18 mouse cellular contexts compared by ENCODE assay signal in genomic region chr12:111153946-111154345, GRCm38 (mm10). TPM values are rescaled to one million over a fixed set of nuclear protein-coding genes. Genes with fewer than 3 reads are reported as not detected.
DNase-seq lines count a peak whose midpoint lies in the region; ATAC-seq and TF ChIP-seq lines count a peak whose summit lies in the region.
"Had no signal": no experiment of that assay in that cellular context is flagged by ENCODE, and none has a peak within 500 bp of the region (broad histone marks: within the 10 kb centered on the region; RNA-seq: fewer than 3 reads in every experiment).

No protein-coding gene starts in this region.

- H3K9me3 ChIP-seq in kidney, postnatal 0 days (replicated peaks; ENCODE audit: low read length) = no peaks in the 10 kb centered on the region
- no peaks in the 10 kb centered on the region for H3K9me3 ChIP-seq in lung, embryonic 14.5 days (ENCODE audit: low read depth, low read length)
- no peaks in the 10 kb centered on the region for H3K9me3 ChIP-seq in midbrain, embryonic 14.5 days (ENCODE audit: control insufficient read depth, low read length)
- H3K9me3 ChIP-seq in midbrain, embryonic 13.5 days = no peaks in the 10 kb centered on the region
- H3K9me3 ChIP-seq in limb, embryonic 14.5 days (ENCODE audit: control insufficient read depth, low read length) = no peaks in the 10 kb centered on the region
- H3K9me3 ChIP-seq: embryonic facial prominence, embryonic 10.5 days; forebrain, embryonic 13.5 days; forebrain, embryonic 15.5 days had no signal

- no peaks in the 10 kb centered on the region for H3K4me1 ChIP-seq in kidney, postnatal 0 days (replicated peaks; ENCODE audit: insufficient read depth, low read length)
- no peaks in the 10 kb centered on the region; the same call in 1 of the 2 replicates for H3K4me1 ChIP-seq in lung, embryonic 14.5 days (ENCODE audit: insufficient read depth)
- no peaks in the 10 kb centered on the region for H3K4me1 ChIP-seq in midbrain, embryonic 14.5 days (ENCODE audit: control insufficient read depth, insufficient read depth, low read length)
- H3K4me1 ChIP-seq in midbrain, embryonic 13.5 days (replicated peaks) = peaks cover 7% of the 10 kb centered on the region; the same call in 1 of the 2 replicates
- peaks cover 15% of the 10 kb centered on the region for H3K4me1 ChIP-seq in limb, embryonic 14.5 days (ENCODE audit: control insufficient read depth, insufficient read depth, low read length)

- no peak overlapping the region for H3K4me2 ChIP-seq in kidney, postnatal 0 days (ENCODE audit: low read length)
- no peak overlapping the region for H3K4me2 ChIP-seq in lung, embryonic 14.5 days
- no peak overlapping the region for H3K4me2 ChIP-seq in midbrain, embryonic 14.5 days (ENCODE audit: low read length)
- no peak overlapping the region for H3K4me2 ChIP-seq in midbrain, embryonic 13.5 days (replicated peaks)
- no peak overlapping the region for H3K4me2 ChIP-seq in limb, embryonic 14.5 days (replicated peaks; ENCODE audit: low read depth, low read length, severe bottlenecking)
- H3K4me2 ChIP-seq: embryonic facial prominence, embryonic 12.5 days; forebrain, embryonic 13.5 days; forebrain, embryonic 15.5 days had no signal

- 37% methylated on average over 5 of the region's 5 CpGs for WGBS in kidney, postnatal 0 days
- 54% methylated on average over 5 of the region's 5 CpGs for WGBS in lung, embryonic 14.5 days
- 74% methylated on average over 5 of the region's 5 CpGs for WGBS in midbrain, embryonic 14.5 days
- WGBS in midbrain, embryonic 13.5 days = 72% methylated on average over 5 of the region's 5 CpGs
- 29% methylated on average over 5 of the region's 5 CpGs for WGBS in limb, embryonic 14.5 days

- no peaks in the 10 kb centered on the region for H3K36me3 ChIP-seq in kidney, postnatal 0 days (ENCODE audit: insufficient read depth, low read length)
- no peaks in the 10 kb centered on the region for H3K36me3 ChIP-seq in lung, embryonic 14.5 days (ENCODE audit: insufficient read depth)
- H3K36me3 ChIP-seq in midbrain, embryonic 14.5 days (ENCODE audit: control insufficient read depth, insufficient read depth, low read length) = no peaks in the 10 kb centered on the region
- no peaks in the 10 kb centered on the region for H3K36me3 ChIP-seq in midbrain, embryonic 13.5 days
- no peaks in the 10 kb centered on the region for H3K36me3 ChIP-seq in limb, embryonic 14.5 days (ENCODE audit: control insufficient read depth, insufficient read depth, low read length)
- H3K36me3 ChIP-seq: embryonic facial prominence, embryonic 10.5 days; embryonic facial prominence, embryonic 12.5 days; forebrain, embryonic 15.5 days had no signal

- no peak for TF ChIP-seq POLR2A in limb, embryonic 14.5 days (IDR thresholded peaks at IDR 0.05; ENCODE audit: borderline replicate concordance, extremely low read depth, insufficient read depth, insufficient read length)

- no peak for ATAC-seq in kidney, postnatal 0 days (replicated peaks; ENCODE audit: low FRiP score, low read depth)
- no peak for ATAC-seq in lung, embryonic 14.5 days (ENCODE audit: insufficient read depth)
- no peak for ATAC-seq in midbrain, embryonic 14.5 days (ENCODE audit: low FRiP score, low TSS enrichment)
- no peak for ATAC-seq in midbrain, embryonic 13.5 days
- no peak for ATAC-seq in limb, embryonic 14.5 days (ENCODE audit: low FRiP score, low read depth)
- ATAC-seq: forebrain, embryonic 13.5 days; forebrain, embryonic 15.5 days had no signal

- H3K9ac ChIP-seq in kidney, postnatal 0 days (ENCODE audit: low read depth, low read length) = no peak overlapping the region
- no peak overlapping the region for H3K9ac ChIP-seq in lung, embryonic 14.5 days
- H3K9ac ChIP-seq in midbrain, embryonic 14.5 days (replicated peaks; ENCODE audit: low read length) = no peak overlapping the region
- H3K9ac ChIP-seq in midbrain, embryonic 13.5 days (replicated peaks) = no peak overlapping the region
- no peak overlapping the region for H3K9ac ChIP-seq in limb, embryonic 14.5 days (ENCODE audit: low read depth, low read length, severe bottlenecking)
- H3K9ac ChIP-seq: embryonic facial prominence, embryonic 12.5 days; forebrain, embryonic 13.5 days; forebrain, embryonic 15.5 days had no signal

- DNase-seq in kidney, postnatal 0 days (ENCODE audit: low spot score) = peak; percentile 49
- DNase-seq in kidney, postnatal 10 days = no peak
- peak; percentile 63 for DNase-seq in lung, embryonic 14.5 days
- no peak for DNase-seq in lung, postnatal 25 days (ENCODE audit: low spot score)
- peak; percentile 15 for DNase-seq in midbrain, embryonic 14.5 days
- peak; percentile 52 for DNase-seq in limb, embryonic 14.5 days (ENCODE audit: low spot score)
- DNase-seq in cerebellum, adult 11-12 months = no peak

- H3K27me3 ChIP-seq in kidney, postnatal 0 days (ENCODE audit: insufficient read depth, low read length) = no peaks in the 10 kb centered on the region
- H3K27me3 ChIP-seq in lung, embryonic 14.5 days (ENCODE audit: insufficient read depth, low read length) = no peaks in the 10 kb centered on the region
- no peaks in the 10 kb centered on the region for H3K27me3 ChIP-seq in midbrain, embryonic 14.5 days (ENCODE audit: control insufficient read depth, insufficient read depth, low read length)
- H3K27me3 ChIP-seq in midbrain, embryonic 13.5 days = no peaks in the 10 kb centered on the region
- H3K27me3 ChIP-seq in limb, embryonic 14.5 days (ENCODE audit: control insufficient read depth, insufficient read depth, low read length) = no peaks in the 10 kb centered on the region
- H3K27me3 ChIP-seq: embryonic facial prominence, embryonic 12.5 days; forebrain, embryonic 13.5 days; forebrain, embryonic 15.5 days had no signal

- no peak for TF ChIP-seq CTCF in kidney, postnatal 0 days (IDR thresholded peaks at IDR 0.05; ENCODE audit: low read depth)
- TF ChIP-seq CTCF in lung, embryonic 14.5 days (IDR thresholded peaks at IDR 0.05; ENCODE audit: low read depth) = no peak

- no peak overlapping the region for H3K4me3 ChIP-seq in kidney, postnatal 0 days (replicated peaks; ENCODE audit: low read depth, low read length)
- no peak overlapping the region for H3K4me3 ChIP-seq in lung, embryonic 14.5 days (ENCODE audit: low read depth, low read length)
- H3K4me3 ChIP-seq in midbrain, embryonic 14.5 days (replicated peaks; ENCODE audit: low read depth, low read length) = no peak overlapping the region
- H3K4me3 ChIP-seq in midbrain, embryonic 13.5 days (replicated peaks) = no peak overlapping the region
- H3K4me3 ChIP-seq in limb, embryonic 14.5 days (replicated peaks; ENCODE audit: low read length) = no peak overlapping the region
- H3K4me3 ChIP-seq: embryonic facial prominence, embryonic 10.5 days; embryonic facial prominence, embryonic 12.5 days; forebrain, embryonic 13.5 days; forebrain, embryonic 15.5 days had no signal

- H3K27ac ChIP-seq in kidney, postnatal 0 days = no peak overlapping the region
- no peak overlapping the region for H3K27ac ChIP-seq in lung, embryonic 14.5 days (ENCODE audit: low read depth)
- no peak overlapping the region for H3K27ac ChIP-seq in midbrain, embryonic 14.5 days (replicated peaks; ENCODE audit: low read depth, low read length)
- no peak overlapping the region for H3K27ac ChIP-seq in midbrain, embryonic 13.5 days
- no peak overlapping the region for H3K27ac ChIP-seq in limb, embryonic 14.5 days (replicated peaks; ENCODE audit: low read depth, low read length)
- H3K27ac ChIP-seq: embryonic facial prominence, embryonic 10.5 days; embryonic facial prominence, embryonic 12.5 days; forebrain, embryonic 15.5 days had no signal

RNA-seq across cellular contexts. Expression of gene Traf3, which starts 12.2 kb away (rescaled TPM):
- 6.4 and 7.3 TPM in 2 replicates for polyA plus RNA-seq in kidney, postnatal 0 days (2015; fragmentation: Nextera tagmentation; extraction: Ambion mirVana)
- polyA plus RNA-seq in lung, embryonic 14.5 days (2014; fragmentation: Nextera tagmentation; extraction: Ambion mirVana) = 10.7 and 11.7 TPM in 2 replicates
- polyA plus RNA-seq in midbrain, embryonic 14.5 days (2014; fragmentation: Nextera tagmentation; extraction: Ambion mirVana) = 22.0 and 28.4 TPM in 2 replicates
- polyA plus RNA-seq in midbrain, embryonic 13.5 days (2015; fragmentation: Nextera tagmentation; extraction: Ambion mirVana) = 15.7 and 19.7 TPM in 2 replicates
- 20.2 and 24.1 TPM in 2 replicates for polyA plus RNA-seq in limb, embryonic 14.5 days (2012; rRNA removed)
- polyA plus RNA-seq in limb, embryonic 14.5 days (2014; fragmentation: Nextera tagmentation; extraction: Ambion mirVana) = 12.8 and 15.1 TPM in 2 replicates

RNA-seq across cellular contexts. Expression of gene 4930595D18Rik, which starts 30.3 kb away (rescaled TPM):
- not detected in 2 replicates for polyA plus RNA-seq in kidney, postnatal 0 days (2015; fragmentation: Nextera tagmentation; extraction: Ambion mirVana)
- not detected in 2 replicates for polyA plus RNA-seq in lung, embryonic 14.5 days (2014; fragmentation: Nextera tagmentation; extraction: Ambion mirVana)
- not detected in 2 replicates for polyA plus RNA-seq in midbrain, embryonic 14.5 days (2014; fragmentation: Nextera tagmentation; extraction: Ambion mirVana)
- not detected in 2 replicates for polyA plus RNA-seq in midbrain, embryonic 13.5 days (2015; fragmentation: Nextera tagmentation; extraction: Ambion mirVana)
- polyA plus RNA-seq in limb, embryonic 14.5 days (2012; rRNA removed) = 0.08 and 0.18 TPM in 2 replicates
- not detected in 2 replicates for polyA plus RNA-seq in limb, embryonic 14.5 days (2014; fragmentation: Nextera tagmentation; extraction: Ambion mirVana)
- polyA plus RNA-seq: adrenal gland, adult 2 months; C2C12; cerebellum, adult 2 months; cortical plate, adult 2 months; embryonic facial prominence, embryonic 10.5 days; embryonic facial prominence, embryonic 12.5 days; embryonic facial prominence, embryonic 14.5 days; forebrain, embryonic 11.5 days; forebrain, embryonic 15.5 days had no signal

Comparison
In these comparisons a context has a peak if more than half of its experiments do, and no peak if none do; other contexts are left out.
1. DNase-seq: peak in kidney, postnatal 0 days (single experiment), lung, embryonic 14.5 days (single experiment), midbrain, embryonic 14.5 days (single experiment) and limb, embryonic 14.5 days (single experiment); none in kidney, postnatal 10 days (single experiment), lung, postnatal 25 days (single experiment) and cerebellum, adult 11-12 months (single experiment).